Mouse (Mus musculus): ENCODE results near the gene Ltc4s. TPM values are rescaled to one million over a fixed set of nuclear protein-coding genes. Genes with fewer than 3 reads are reported as not detected.

Ltc4s gene
- 2.7 and 3.6 TPM in 2 replicates for polyA plus RNA-seq (2015; fragmentation: Nextera tagmentation; extraction: Ambion mirVana)

GRCm38 (mm10) chr11:50238324-50238723 is at the start of gene Ltc4s:
TSS of gene Ltc4s (minus strand) at chr11:50238616.
- H3K4me3 ChIP-seq (ENCODE audit: low read length), result peak within 1 kb of the TSS; percentile 68
- H3K4me2 ChIP-seq (ENCODE audit: low read depth, low read length), result peak within 1 kb of the TSS; percentile 97
- peaks cover 10% of the 10 kb centered on the region for H3K36me3 ChIP-seq (ENCODE audit: control insufficient read depth, insufficient read depth, low read length)
- no peak for ATAC-seq (ENCODE audit: low read depth)
- H3K9me3 ChIP-seq (ENCODE audit: control insufficient read depth, low read length), result no peaks in the 10 kb centered on the region
- 34% methylated on average over 10 of the region's 10 CpGs for WGBS
- peak within 1 kb of the TSS; percentile 65; the same call in 1 of the 2 replicates for H3K9ac ChIP-seq (ENCODE audit: low read length)
- H3K4me1 ChIP-seq (replicated peaks; ENCODE audit: control insufficient read depth, insufficient read depth, low read length), result peaks cover 10% of the 10 kb centered on the region
- peaks cover 4% of the 10 kb centered on the region; the same call in 1 of the 2 replicates for H3K27me3 ChIP-seq (ENCODE audit: control insufficient read depth, insufficient read depth, low read depth, low read length)
- H3K27ac ChIP-seq (ENCODE audit: low read length), result no peak within 1 kb of the TSS

- Histone ChIP-seq H3K9ac (ENCODE audit: low read length) (no peak overlapping the region), H3K27me3 (ENCODE audit: control insufficient read depth, insufficient read depth, low read depth, low read length) (no peaks in the 10 kb centered on the region), H3K4me1 (replicated peaks; ENCODE audit: control insufficient read depth, insufficient read depth, low read length) (peaks cover 9% of the 10 kb centered on the region; the same call in 1 of the 2 replicates), H3K9me3 (ENCODE audit: control insufficient read depth, low read length) (no peaks in the 10 kb centered on the region), H3K4me3 (ENCODE audit: low read length) (no peak overlapping the region), H3K36me3 (ENCODE audit: control insufficient read depth, insufficient read depth, low read length) (peaks cover 2% of the 10 kb centered on the region; the same call in 1 of the 2 replicates), H3K4me2 (ENCODE audit: low read depth, low read length) (no peak overlapping the region), H3K27ac (ENCODE audit: low read length) (no peak overlapping the region)
- WGBS, result 80% methylated on average over 1 of the region's 1 CpGs
- no peak for ATAC-seq (ENCODE audit: low read depth)
Measured at GRCm38 (mm10) chr11:50286428-50286827, 48.0 kb upstream of the Ltc4s start.

- Histone ChIP-seq H3K4me2 (ENCODE audit: low read depth, low read length) (no peak overlapping the region), H3K27ac (ENCODE audit: low read length) (no peak overlapping the region), H3K9me3 (ENCODE audit: control insufficient read depth, low read length) (no peaks in the 10 kb centered on the region), H3K36me3 (ENCODE audit: control insufficient read depth, insufficient read depth, low read length) (peaks cover 4% of the 10 kb centered on the region; the same call in 1 of the 2 replicates), H3K4me1 (replicated peaks; ENCODE audit: control insufficient read depth, insufficient read depth, low read length) (peaks cover 9% of the 10 kb centered on the region; the same call in 1 of the 2 replicates), H3K9ac (ENCODE audit: low read length) (no peak overlapping the region), H3K4me3 (ENCODE audit: low read length) (no peak overlapping the region), H3K27me3 (ENCODE audit: control insufficient read depth, insufficient read depth, low read depth, low read length) (no peaks in the 10 kb centered on the region)
- no peak for ATAC-seq (ENCODE audit: low read depth)
- WGBS, result 93% methylated on average over 7 of the region's 7 CpGs
Measured at GRCm38 (mm10) chr11:50285696-50286095, 47.3 kb upstream of the Ltc4s start.

DNA sequence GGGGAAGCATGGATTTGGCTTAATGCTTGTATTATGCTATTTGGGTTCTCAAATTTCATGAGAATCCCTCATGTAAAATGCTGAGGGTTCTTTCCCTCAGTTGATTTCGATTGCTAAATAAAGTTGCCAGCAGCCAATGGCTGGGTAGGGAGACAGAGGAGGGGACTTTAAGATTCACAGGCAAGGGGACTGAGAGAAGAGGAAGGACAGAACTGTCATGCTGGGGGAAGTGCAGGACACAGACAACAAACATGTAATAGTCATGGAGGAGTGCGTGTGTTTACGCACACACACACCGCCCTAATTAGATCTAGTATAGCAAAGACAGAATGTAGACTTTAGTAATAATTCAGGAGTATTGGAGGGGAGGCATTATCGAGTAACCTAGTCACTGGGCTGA is 46.8 kb upstream of the Ltc4s start:
- ATAC-seq (ENCODE audit: low read depth), result no peak
- H3K4me3 ChIP-seq (ENCODE audit: low read length), result no peak overlapping the region
- no peak overlapping the region for H3K9ac ChIP-seq (ENCODE audit: low read length)
- 87% methylated on average over 5 of the region's 5 CpGs for WGBS
- H3K4me1 ChIP-seq (replicated peaks; ENCODE audit: control insufficient read depth, insufficient read depth, low read length), result peaks cover 6% of the 10 kb centered on the region; the same call in 1 of the 2 replicates
- H3K4me2 ChIP-seq (ENCODE audit: low read depth, low read length), result no peak overlapping the region
- no peak overlapping the region for H3K27ac ChIP-seq (ENCODE audit: low read length)
- H3K36me3 ChIP-seq (ENCODE audit: control insufficient read depth, insufficient read depth, low read length), result peaks cover 4% of the 10 kb centered on the region; the same call in 1 of the 2 replicates
- no peaks in the 10 kb centered on the region for H3K27me3 ChIP-seq (ENCODE audit: control insufficient read depth, insufficient read depth, low read depth, low read length)
- H3K9me3 ChIP-seq (ENCODE audit: control insufficient read depth, low read length), result no peaks in the 10 kb centered on the region

DNA sequence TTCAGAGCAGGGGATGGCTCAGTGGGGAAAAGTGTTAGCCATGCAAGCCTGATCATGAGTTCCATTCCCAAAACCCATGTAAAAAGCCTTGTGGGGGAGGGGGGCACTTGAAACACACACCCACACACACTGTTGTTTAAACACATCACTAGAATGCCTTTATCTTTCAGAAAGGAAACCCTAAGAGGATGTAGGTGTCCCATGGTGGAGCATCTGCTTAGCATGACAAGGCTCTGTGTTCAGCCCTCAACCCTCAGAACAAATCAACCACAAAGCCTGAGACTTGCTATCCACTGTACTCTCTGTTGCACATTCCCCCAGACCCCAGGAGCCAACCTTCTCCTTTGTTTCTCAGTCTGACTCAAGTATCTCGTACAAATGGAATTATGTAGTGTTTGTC is 41.6 kb upstream of the Ltc4s start:
- ATAC-seq (ENCODE audit: low read depth), result no peak

DNA sequence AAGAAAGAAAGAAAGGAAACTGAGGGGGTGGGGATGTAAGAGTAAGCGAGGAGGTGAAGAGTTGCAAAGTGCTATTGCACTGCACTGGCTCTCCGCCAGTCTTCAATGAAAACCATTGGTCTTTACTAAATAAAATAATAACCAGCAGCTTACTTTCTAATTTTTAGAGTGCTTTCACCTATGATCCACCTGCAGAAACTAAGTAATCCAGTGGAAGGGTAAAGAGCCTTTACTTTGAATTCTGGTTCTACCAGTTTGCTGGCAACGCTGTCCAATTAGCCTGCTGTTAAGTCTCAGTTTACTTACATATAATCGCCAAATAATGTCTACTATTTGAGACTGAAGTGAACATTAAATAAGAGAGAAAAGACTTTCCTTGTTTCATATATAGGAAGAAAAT is 40.6 kb upstream of the Ltc4s start:
- peak overlapping the region; percentile 82 for H3K27ac ChIP-seq (ENCODE audit: low read length)
- no peaks in the 10 kb centered on the region for H3K9me3 ChIP-seq (ENCODE audit: control insufficient read depth, low read length)
- 58% methylated on average over 4 of the region's 4 CpGs for WGBS
- H3K4me1 ChIP-seq (replicated peaks; ENCODE audit: control insufficient read depth, insufficient read depth, low read length), result peaks cover 15% of the 10 kb centered on the region
- H3K4me3 ChIP-seq (ENCODE audit: low read length), result no peak overlapping the region
- no peak overlapping the region for H3K9ac ChIP-seq (ENCODE audit: low read length)
- H3K36me3 ChIP-seq (ENCODE audit: control insufficient read depth, insufficient read depth, low read length), result 0 out of 2 replicates have a peak, but pooled peaks cover 2% of the 10 kb centered on the region
- H3K4me2 ChIP-seq (ENCODE audit: low read depth, low read length), result no peak overlapping the region
- H3K27me3 ChIP-seq (ENCODE audit: control insufficient read depth, insufficient read depth, low read depth, low read length), result no peaks in the 10 kb centered on the region
- peak; percentile 65; the same call in 1 of the 2 replicates for ATAC-seq (ENCODE audit: low read depth)

More for the DNA sequence above, 41.6 kb upstream of the Ltc4s start:
- no peak overlapping the region for H3K4me2 ChIP-seq (ENCODE audit: low read depth, low read length)
- no peak overlapping the region for H3K9ac ChIP-seq (ENCODE audit: low read length)
- 0 out of 2 replicates have a peak, but pooled peaks cover 2% of the 10 kb centered on the region for H3K36me3 ChIP-seq (ENCODE audit: control insufficient read depth, insufficient read depth, low read length)
- H3K4me3 ChIP-seq (ENCODE audit: low read length), result no peak overlapping the region
- H3K27me3 ChIP-seq (ENCODE audit: control insufficient read depth, insufficient read depth, low read depth, low read length), result no peaks in the 10 kb centered on the region
- H3K4me1 ChIP-seq (replicated peaks; ENCODE audit: control insufficient read depth, insufficient read depth, low read length), result peaks cover 15% of the 10 kb centered on the region
- no peaks in the 10 kb centered on the region for H3K9me3 ChIP-seq (ENCODE audit: control insufficient read depth, low read length)
- no peak overlapping the region for H3K27ac ChIP-seq (ENCODE audit: low read length)
- WGBS, result 70% methylated on average over 1 of the region's 1 CpGs

GRCm38 (mm10) chr11:50277706-50278105 is 39.3 kb upstream of the Ltc4s start:
- no peak overlapping the region for H3K4me3 ChIP-seq (ENCODE audit: low read length)
- ATAC-seq (ENCODE audit: low read depth), result no peak
- no peak overlapping the region for H3K4me2 ChIP-seq (ENCODE audit: low read depth, low read length)
- WGBS, result 88% methylated on average over 6 of the region's 6 CpGs
- no peaks in the 10 kb centered on the region for H3K9me3 ChIP-seq (ENCODE audit: control insufficient read depth, low read length)
- no peaks in the 10 kb centered on the region for H3K27me3 ChIP-seq (ENCODE audit: control insufficient read depth, insufficient read depth, low read depth, low read length)
- 0 out of 2 replicates have a peak, but pooled peaks cover 2% of the 10 kb centered on the region for H3K36me3 ChIP-seq (ENCODE audit: control insufficient read depth, insufficient read depth, low read length)
- no peak overlapping the region for H3K27ac ChIP-seq (ENCODE audit: low read length)
- H3K4me1 ChIP-seq (replicated peaks; ENCODE audit: control insufficient read depth, insufficient read depth, low read length), result peaks cover 15% of the 10 kb centered on the region
- no peak overlapping the region for H3K9ac ChIP-seq (ENCODE audit: low read length)

DNA sequence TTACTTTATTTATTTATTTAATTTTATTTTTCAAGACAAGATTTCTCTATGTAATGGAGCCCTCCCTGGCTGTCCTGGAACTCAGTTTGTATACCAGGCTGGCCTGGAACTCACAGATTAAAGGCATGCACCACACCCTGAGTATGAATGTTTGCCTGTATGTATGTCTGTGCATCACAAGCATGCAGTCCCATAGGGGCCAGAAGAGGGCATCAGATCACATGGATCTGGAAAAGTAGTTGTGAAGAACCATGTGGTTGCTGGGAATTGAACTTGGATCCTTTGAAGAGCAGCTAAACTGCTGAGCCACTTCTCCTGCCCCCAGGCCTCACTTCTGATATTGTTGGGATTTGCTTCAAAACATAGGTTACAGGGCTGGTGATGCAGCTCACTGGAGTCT is 38.6 kb upstream of the Ltc4s start:
- H3K4me3 ChIP-seq (ENCODE audit: low read length), result no peak overlapping the region
- H3K36me3 ChIP-seq (ENCODE audit: control insufficient read depth, insufficient read depth, low read length), result 0 out of 2 replicates have a peak, but pooled peaks cover 2% of the 10 kb centered on the region
- H3K27ac ChIP-seq (ENCODE audit: low read length), result no peak overlapping the region
- no peak for ATAC-seq (ENCODE audit: low read depth)
- H3K9ac ChIP-seq (ENCODE audit: low read length), result no peak overlapping the region
- no peaks in the 10 kb centered on the region for H3K27me3 ChIP-seq (ENCODE audit: control insufficient read depth, insufficient read depth, low read depth, low read length)
- no peak overlapping the region for H3K4me2 ChIP-seq (ENCODE audit: low read depth, low read length)
- no peaks in the 10 kb centered on the region for H3K9me3 ChIP-seq (ENCODE audit: control insufficient read depth, low read length)
- H3K4me1 ChIP-seq (replicated peaks; ENCODE audit: control insufficient read depth, insufficient read depth, low read length), result peaks cover 15% of the 10 kb centered on the region

DNA sequence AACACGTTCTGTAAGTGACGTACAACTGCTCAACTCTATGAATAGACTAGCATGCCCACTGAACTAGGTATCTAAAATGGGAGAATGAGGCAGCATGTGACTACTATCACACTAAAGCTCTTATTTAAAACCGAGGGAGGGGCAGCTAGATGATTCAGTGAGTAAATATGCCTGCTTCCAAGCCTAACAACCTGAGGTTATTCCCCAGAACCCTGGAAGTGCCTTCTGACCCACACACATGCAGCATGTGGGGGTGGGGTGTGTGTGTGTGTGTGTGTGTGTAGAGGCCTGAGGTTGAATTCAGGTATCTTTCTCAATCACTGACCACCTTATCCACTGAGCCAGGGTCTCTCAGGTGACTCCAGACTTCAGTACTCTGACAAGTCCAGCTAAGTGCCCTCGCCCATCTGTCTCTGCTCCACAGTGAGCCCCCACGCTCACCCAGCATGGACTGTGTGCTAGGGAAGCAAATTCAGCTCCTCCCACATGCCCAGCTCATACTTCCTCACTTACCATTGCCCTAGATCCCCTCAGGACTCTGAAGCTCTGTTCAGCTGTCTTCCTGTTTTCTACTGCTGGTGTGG is 37.2 kb upstream of the Ltc4s start:
- no peaks in the 10 kb centered on the region for H3K9me3 ChIP-seq (ENCODE audit: control insufficient read depth, low read length)
- ATAC-seq (ENCODE audit: low read depth), result peak; percentile 35; the same call in 1 of the 2 replicates
- no peaks in the 10 kb centered on the region for H3K27me3 ChIP-seq (ENCODE audit: control insufficient read depth, insufficient read depth, low read depth, low read length)
- H3K9ac ChIP-seq (ENCODE audit: low read length), result no peak overlapping the region
- peaks cover 15% of the 10 kb centered on the region for H3K4me1 ChIP-seq (replicated peaks; ENCODE audit: control insufficient read depth, insufficient read depth, low read length)
- WGBS, result 66% methylated on average over 5 of the region's 5 CpGs
- no peak overlapping the region for H3K4me2 ChIP-seq (ENCODE audit: low read depth, low read length)
- no peaks in the 10 kb centered on the region for H3K36me3 ChIP-seq (ENCODE audit: control insufficient read depth, insufficient read depth, low read length)
- 0 out of 2 replicates have a peak overlapping the region, but pooled peaks have one; percentile 22 for H3K27ac ChIP-seq (ENCODE audit: low read length)
- no peak overlapping the region for H3K4me3 ChIP-seq (ENCODE audit: low read length)

Measured in lung, embryonic 16.5 days (tissue).